Comparison of ENCODE assay signal across 20 mouse cellular contexts in genomic region chr2:51643244-51644139, GRCm38 (mm10). TPM values are rescaled to one million over a fixed set of nuclear protein-coding genes. Genes with fewer than 3 reads are reported as not detected.
DNase-seq lines count a peak whose midpoint lies in the region; ATAC-seq lines count a peak whose summit lies in the region.
"Had no signal": no experiment of that assay in that cellular context is flagged by ENCODE, and none has a peak within 500 bp of the region (broad histone marks: within the 10 kb centered on the region; RNA-seq: fewer than 3 reads in every experiment).

No protein-coding gene starts in this region.

- 59% methylated on average over 7 of the region's 7 CpGs for WGBS in kidney, embryonic 15.5 days
- WGBS in forebrain, embryonic 14.5 days, result 87% methylated on average over 7 of the region's 7 CpGs

- no peak overlapping the region for H3K4me3 ChIP-seq in kidney, embryonic 15.5 days (replicated peaks)
- H3K4me3 ChIP-seq in forebrain, embryonic 14.5 days (ENCODE audit: low read depth, low read length), result no peak overlapping the region
- H3K4me3 ChIP-seq: embryonic facial prominence, embryonic 12.5 days; forebrain, embryonic 15.5 days; heart, embryonic 12.5 days; hindbrain, embryonic 10.5 days; megakaryocyte, embryonic 14.5 days; myocyte had no signal

- DNase-seq in kidney, adult 8-10 months, result no peak
- DNase-seq in Muller cell, postnatal 12 days (ENCODE audit: inconsistent ontology term), result peak; percentile 82
- peak; percentile 64 for DNase-seq in adrenal gland, adult 2 months
- DNase-seq in kidney, postnatal 36 days, result peak; percentile 7 to 12
- no peak for DNase-seq in forebrain, embryonic 14.5 days (ENCODE audit: low spot score)
- DNase-seq: cerebellum, adult 2 months had no signal

- H3K4me2 ChIP-seq in kidney, embryonic 15.5 days, result no peak overlapping the region
- H3K4me2 ChIP-seq in forebrain, embryonic 14.5 days (ENCODE audit: low read length), result no peak overlapping the region
- H3K4me2 ChIP-seq: embryonic facial prominence, embryonic 12.5 days; forebrain, embryonic 15.5 days; heart, embryonic 12.5 days had no signal

- 0 out of 2 replicates have a peak overlapping the region, but pooled peaks have one; percentile 37 for H3K27ac ChIP-seq in kidney, embryonic 15.5 days
- no peak overlapping the region for H3K27ac ChIP-seq in forebrain, embryonic 14.5 days (ENCODE audit: low read depth, low read length)
- H3K27ac ChIP-seq: embryonic facial prominence, embryonic 12.5 days; forebrain, embryonic 15.5 days; hindbrain, embryonic 10.5 days had no signal

- no peak for ATAC-seq in kidney, embryonic 15.5 days (replicated peaks; ENCODE audit: low FRiP score)
- no peak for ATAC-seq in forebrain, embryonic 14.5 days
- ATAC-seq in activated CD4-positive, CD25-positive, alpha-beta regulatory T cell, adult 4 months, result no peak
- ATAC-seq in frontal cortex, adult (ENCODE audit: low TSS enrichment), result no peak
- ATAC-seq: forebrain, embryonic 15.5 days; Patski had no signal

- H3K9me3 ChIP-seq in kidney, embryonic 15.5 days (replicated peaks), result no peaks in the 10 kb centered on the region
- no peaks in the 10 kb centered on the region for H3K9me3 ChIP-seq in forebrain, embryonic 14.5 days (replicated peaks; ENCODE audit: control insufficient read depth, low read length)
- H3K9me3 ChIP-seq: embryonic facial prominence, embryonic 12.5 days; forebrain, embryonic 15.5 days; heart, embryonic 12.5 days; hindbrain, embryonic 10.5 days; megakaryocyte, embryonic 14.5 days had no signal

- no peaks in the 10 kb centered on the region for H3K4me1 ChIP-seq in kidney, embryonic 15.5 days
- no peaks in the 10 kb centered on the region for H3K4me1 ChIP-seq in forebrain, embryonic 14.5 days (ENCODE audit: control insufficient read depth, insufficient read depth, low read length)
- H3K4me1 ChIP-seq: forebrain, embryonic 15.5 days; megakaryocyte, embryonic 14.5 days had no signal

- no peaks in the 10 kb centered on the region for H3K27me3 ChIP-seq in kidney, embryonic 15.5 days
- H3K27me3 ChIP-seq in forebrain, embryonic 14.5 days (replicated peaks; ENCODE audit: control insufficient read depth, insufficient read depth, low read length), result no peaks in the 10 kb centered on the region
- H3K27me3 ChIP-seq: embryonic facial prominence, embryonic 12.5 days; forebrain, embryonic 15.5 days; heart, embryonic 12.5 days; megakaryocyte, embryonic 14.5 days; Patski had no signal

- H3K36me3 ChIP-seq in kidney, embryonic 15.5 days, result no peaks in the 10 kb centered on the region
- no peaks in the 10 kb centered on the region for H3K36me3 ChIP-seq in forebrain, embryonic 14.5 days (ENCODE audit: control insufficient read depth, insufficient read depth, low read length)
- H3K36me3 ChIP-seq: embryonic facial prominence, embryonic 12.5 days; forebrain, embryonic 15.5 days; heart, embryonic 12.5 days; hindbrain, embryonic 10.5 days had no signal

- H3K9ac ChIP-seq in kidney, embryonic 15.5 days, result no peak overlapping the region
- no peak overlapping the region for H3K9ac ChIP-seq in forebrain, embryonic 14.5 days (ENCODE audit: low read length)
- H3K9ac ChIP-seq: embryonic facial prominence, embryonic 12.5 days; forebrain, embryonic 15.5 days; heart, embryonic 12.5 days had no signal

RNA-seq across cellular contexts. Expression of gene Tas2r134, which starts 16.2 kb away (rescaled TPM):
- polyA plus RNA-seq in kidney, embryonic 15.5 days (2015; fragmentation: Nextera tagmentation; extraction: Ambion mirVana), result not detected in 2 replicates
- total RNA-seq in adrenal gland, adult 2 months (2021), result not detected
- not detected in 2 replicates for polyA plus RNA-seq in adrenal gland, adult 2 months (2012; rRNA removed)
- not detected in 2 replicates for polyA plus RNA-seq in forebrain, embryonic 14.5 days (2014; fragmentation: Nextera tagmentation; extraction: Ambion mirVana)
- not detected for polyA plus RNA-seq in activated CD4-positive, CD25-positive, alpha-beta regulatory T cell, adult 4 months (2017; shearing (Covaris generic))
- total RNA-seq: gastrocnemius, adult 8-10 months; left cerebral cortex, adult 8-10 months; liver, adult 2 months had no signal
- polyA plus RNA-seq: cerebellum, adult 2 months; embryonic facial prominence, embryonic 12.5 days; forebrain, embryonic 15.5 days; heart, embryonic 12.5 days; hindbrain, embryonic 10.5 days; liver, adult 2 months; myocyte; Patski; spleen, adult 2 months had no signal

Comparison
In these comparisons a context has a peak if more than half of its experiments do, and no peak if none do; other contexts are left out.
1. DNase-seq: peak in Muller cell, postnatal 12 days (single experiment), adrenal gland, adult 2 months (single experiment) and kidney, postnatal 36 days (2 of 2); none in kidney, adult 8-10 months (0 of 2) and forebrain, embryonic 14.5 days (single experiment).